Mouse (Mus musculus) megakaryocyte, embryonic 14.5 days (primary cell): ENCODE data around the gene Tle6.

ENCODE experiments used
- FLI1 ChIP-seq: IDR thresholded peaks from 2 replicates; pipeline ENCODE4 v1.6.1; 2012; ENCODE audit warnings: low read length, inconsistent platforms, mixed read lengths
- GATA1 ChIP-seq: IDR thresholded peaks from 3 replicates; pipeline ENCODE4 v1.6.1; 2012; ENCODE audit warnings: mixed read lengths, low read length, inconsistent platforms, borderline replicate concordance

- TF ChIP-seq GATA1, result no peak
- TF ChIP-seq FLI1, result no peak
Observed at GRCm38 (mm10) chr10:81599630-81600029, 1.2 kb downstream of the Tle6 start.
